Mouse (Mus musculus): ENCODE measurements around the gene Aff4. TPM values are rescaled to one million over a fixed set of nuclear protein-coding genes. Genes with fewer than 3 reads are reported as not detected.
A peak's percentile ranks its signal among the peaks of the same experiment; 100 is the strongest.

Aff4 gene
- polyA plus RNA-seq, 1 experiment = 26.9 TPM

DNA sequence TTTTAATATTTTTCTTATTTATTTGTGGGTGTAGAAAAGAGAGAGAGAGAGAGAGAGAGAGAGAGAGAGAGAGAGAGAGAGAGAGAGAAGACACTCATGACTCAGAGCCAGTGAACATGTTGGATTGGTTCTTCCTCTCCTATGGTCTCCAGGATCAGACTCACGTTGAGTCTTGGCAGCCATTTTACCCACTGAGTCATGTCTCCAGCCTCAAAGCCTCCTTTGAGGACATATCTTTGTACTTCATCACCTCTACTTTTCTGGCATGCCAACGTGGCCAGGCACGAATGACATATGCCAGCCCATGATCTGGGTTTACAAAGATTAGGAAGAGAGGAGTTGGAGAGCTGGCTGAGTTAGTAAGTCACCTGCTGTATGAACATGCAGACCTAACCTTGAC is 109.6 kb downstream of the Aff4 start:
- no peak for DNase-seq (ENCODE audit: low spot score)

DNA sequence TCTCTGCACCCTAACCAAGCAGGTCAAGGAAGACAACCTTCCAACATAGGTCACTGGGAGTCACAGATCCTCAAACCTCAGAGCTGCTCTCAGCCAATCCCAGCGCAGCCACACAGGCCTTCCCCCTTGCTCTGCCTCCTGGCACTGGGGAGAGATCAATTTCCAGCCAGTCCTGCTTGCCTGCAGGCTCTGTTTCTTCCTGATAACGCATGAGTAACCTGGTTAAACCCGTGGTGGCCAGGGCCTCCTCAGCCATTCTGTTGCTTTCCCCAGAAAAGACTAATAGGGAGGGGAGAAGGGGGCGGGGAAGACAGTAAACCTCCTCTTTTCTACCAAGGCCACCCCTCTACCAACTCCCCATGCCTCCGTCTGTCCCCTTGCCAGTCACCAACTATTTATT is 111.1 kb downstream of the Aff4 start:
- no peak for DNase-seq (ENCODE audit: low spot score)

DNA sequence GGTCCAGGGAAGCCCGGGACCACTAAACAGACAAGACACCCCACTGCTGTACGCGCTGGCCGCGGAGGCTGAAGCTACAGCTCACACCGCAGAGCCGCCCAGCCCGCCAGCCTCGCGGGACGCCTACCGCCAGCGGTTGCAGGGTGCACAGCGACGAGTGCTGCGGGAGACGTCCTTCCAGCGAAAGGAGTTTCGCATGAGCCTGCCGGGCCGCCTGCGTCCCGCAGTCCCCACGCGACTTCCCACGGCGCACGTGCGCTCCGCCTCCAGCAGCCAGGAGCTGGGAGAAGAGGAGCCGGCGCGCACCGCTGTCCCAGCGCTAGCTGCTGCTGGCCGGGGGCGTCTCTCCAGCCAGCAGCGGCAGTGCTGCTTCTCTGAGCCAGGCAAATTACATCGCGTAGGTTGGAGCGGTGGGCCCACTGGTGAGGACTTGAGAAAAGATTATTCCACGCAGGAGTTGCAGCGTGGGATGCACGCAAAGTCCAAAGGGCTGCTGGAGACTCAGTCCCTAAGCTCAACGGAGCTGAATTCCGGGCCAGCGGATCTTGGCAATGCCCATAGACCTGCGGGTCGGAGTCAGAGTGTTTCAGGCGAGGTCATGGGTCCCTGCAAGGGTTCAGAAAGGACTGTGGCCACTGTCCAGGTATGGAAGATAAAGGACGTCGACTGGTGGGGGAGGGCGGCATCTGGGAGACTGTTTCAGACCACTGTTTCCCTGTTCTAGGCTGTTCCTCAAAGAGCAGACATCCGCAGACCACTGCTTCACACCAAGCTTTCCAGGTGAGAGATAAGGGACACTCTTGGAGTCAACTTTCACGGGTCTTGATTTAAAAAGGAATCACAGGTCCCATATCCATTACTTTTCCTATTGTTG is 113.2 kb downstream of the Aff4 start:
- DNase-seq (ENCODE audit: low spot score) = no peak

DNA sequence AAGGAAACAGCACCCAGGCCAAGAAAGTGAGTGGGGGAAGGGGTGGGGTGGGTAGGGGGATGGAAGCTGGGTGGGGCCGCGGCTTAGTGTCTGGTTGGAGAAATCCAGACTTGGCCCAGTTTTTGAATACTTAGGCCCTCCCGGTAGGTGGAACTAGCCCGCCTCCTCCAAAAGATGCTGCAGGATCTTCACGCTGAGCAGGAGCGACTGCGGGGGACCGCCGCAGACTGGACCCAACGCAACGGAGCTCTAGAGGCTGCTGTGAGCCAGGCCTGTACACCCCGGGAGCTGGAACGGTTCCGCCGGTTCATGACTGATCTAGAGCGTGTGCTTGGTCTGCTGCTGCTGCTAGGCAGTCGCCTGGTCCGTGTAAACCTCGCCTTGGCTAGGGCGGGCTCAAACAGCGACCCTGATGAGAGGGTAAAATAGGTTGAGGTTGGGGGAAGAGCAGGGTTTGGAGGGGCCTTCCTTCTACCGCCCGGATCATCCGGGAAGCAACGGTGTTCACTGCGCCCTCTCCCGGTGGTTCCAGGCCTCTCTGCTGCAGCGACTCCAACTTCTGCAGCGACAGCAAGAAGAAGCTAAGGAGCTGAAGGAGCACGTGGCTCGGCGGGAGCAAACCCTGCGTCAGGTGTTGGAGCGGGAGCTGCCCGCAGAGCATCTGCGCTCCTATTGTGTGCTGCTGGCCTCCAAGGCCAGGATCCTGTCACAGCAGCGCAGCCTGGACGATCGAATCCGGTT is 115.8 kb downstream of the Aff4 start:
- peak; percentile 64 for DNase-seq (ENCODE audit: low spot score)

DNA sequence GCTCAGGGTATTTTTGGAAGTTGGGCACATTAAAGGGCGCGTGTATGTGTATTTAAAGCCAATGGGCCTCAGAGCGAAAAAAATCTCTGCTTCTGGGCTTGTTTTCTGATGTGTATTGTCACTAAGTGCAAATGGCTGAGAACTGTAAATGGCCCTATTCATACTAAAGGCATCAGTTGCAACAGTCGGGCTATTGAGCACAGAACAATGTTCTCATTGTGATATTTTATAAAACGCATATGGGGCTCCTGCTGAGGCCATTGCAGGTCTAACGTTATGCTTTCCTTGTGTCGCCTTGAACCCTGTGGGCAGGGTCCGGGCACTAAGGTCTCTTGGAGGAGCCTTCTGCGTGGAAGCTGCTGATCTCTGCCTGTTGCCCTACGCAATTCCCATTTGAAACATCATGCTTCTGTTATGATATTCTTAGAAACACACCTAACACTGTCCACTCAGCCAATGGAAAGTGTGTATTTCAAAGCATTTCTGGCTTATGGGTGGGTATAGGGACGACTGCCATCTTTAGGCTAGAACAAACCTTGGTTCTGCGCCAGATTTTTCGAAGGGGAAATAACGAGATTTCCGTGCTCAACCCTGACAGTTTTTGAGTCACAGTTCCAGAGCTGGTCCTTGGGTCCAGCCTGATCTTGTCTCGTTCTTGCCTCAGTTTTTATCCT is 118.8 kb downstream of the Aff4 start:
- DNase-seq (ENCODE audit: low spot score) = no peak

DNA sequence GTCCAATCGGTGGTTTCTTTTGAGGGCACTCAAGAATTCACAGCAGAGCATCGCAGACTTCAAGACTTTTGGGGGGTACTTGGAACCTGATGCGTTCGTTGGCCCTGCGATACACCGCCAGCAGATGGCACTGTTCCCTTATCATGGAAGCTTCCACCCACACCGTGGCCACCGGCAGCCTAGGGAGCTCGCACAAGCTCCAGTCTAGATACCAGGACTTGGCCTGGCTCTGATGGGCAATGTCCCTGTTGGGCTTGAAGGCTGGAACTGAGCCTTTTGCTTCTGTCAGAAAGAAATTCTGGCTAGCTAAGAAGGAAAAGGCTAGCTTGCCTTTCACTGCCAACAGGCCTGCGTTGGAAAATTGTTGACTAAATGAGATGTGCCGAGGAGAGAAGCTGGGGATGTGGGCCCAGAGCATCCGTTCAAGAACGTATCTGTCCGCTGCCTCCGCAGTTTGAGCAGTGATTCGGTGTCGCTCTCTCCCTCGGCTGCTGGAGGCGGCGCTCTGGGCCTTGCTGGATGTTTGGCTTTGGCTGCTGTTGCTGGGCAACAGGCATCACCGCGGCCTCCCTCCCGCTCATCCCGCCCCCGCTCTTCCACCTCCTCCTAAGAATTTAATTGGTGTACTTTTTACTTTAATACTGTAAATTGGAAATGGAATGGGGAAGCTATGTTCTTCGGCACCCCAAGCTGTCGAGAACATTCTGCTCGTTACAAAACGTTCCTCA is 119.5 kb downstream of the Aff4 start, which contains the start of gene Gm9837:
Gm9837 (minus strand) TSS at position 512 of the 728 bp plus-strand sequence.
- peak; percentile 77 for DNase-seq (ENCODE audit: low spot score)

Other genes starting within 250 kb of the Aff4 start
- 49.3 and 60.3 TPM in 2 replicates for gene Hspa4, start 50.4 kb upstream of the Aff4 start, polyA plus RNA-seq (2012; rRNA removed)
- 9.4 and 11.0 TPM in 2 replicates for gene Zcchc10, start 26.2 kb upstream of the Aff4 start, polyA plus RNA-seq (2012; rRNA removed)
- not detected in 2 replicates for gene Leap2, start 72.3 kb downstream of the Aff4 start, polyA plus RNA-seq (2012; rRNA removed)
- 266 and 310 TPM in 2 replicates for gene Uqcrq, start 80.0 kb downstream of the Aff4 start, polyA plus RNA-seq (2012; rRNA removed)
- 0.88 and 1.2 TPM in 2 replicates for gene Gdf9, start 80.2 kb downstream of the Aff4 start, polyA plus RNA-seq (2012; rRNA removed)
- 1.8 and 2.9 TPM in 2 replicates for gene Gm10447, start 106.3 kb downstream of the Aff4 start, polyA plus RNA-seq (2012; rRNA removed)
- gene Shroom1, start 106.4 kb downstream of the Aff4 start, polyA plus RNA-seq (2012; rRNA removed) = 12.1 and 12.9 TPM in 2 replicates
- not detected in 2 replicates for gene Gm9837, start 119.6 kb downstream of the Aff4 start, polyA plus RNA-seq (2012; rRNA removed)
- gene Gm9945, start 129.3 kb downstream of the Aff4 start, polyA plus RNA-seq (2012; rRNA removed) = 0.11 and 0.15 TPM in 2 replicates
- 6.5 and 7.4 TPM in 2 replicates for gene Sowaha, start 129.4 kb downstream of the Aff4 start, polyA plus RNA-seq (2012; rRNA removed)
- 63.8 and 64.4 TPM in 2 replicates for gene Sept8, start 168.4 kb downstream of the Aff4 start, polyA plus RNA-seq (2012; rRNA removed)
- 14.3 and 16.1 TPM in 2 replicates for gene Kif3a, start 216.5 kb downstream of the Aff4 start, polyA plus RNA-seq (2012; rRNA removed)